ENCODE assay signal across 9 mouse cellular contexts in the genomic region with DNA sequence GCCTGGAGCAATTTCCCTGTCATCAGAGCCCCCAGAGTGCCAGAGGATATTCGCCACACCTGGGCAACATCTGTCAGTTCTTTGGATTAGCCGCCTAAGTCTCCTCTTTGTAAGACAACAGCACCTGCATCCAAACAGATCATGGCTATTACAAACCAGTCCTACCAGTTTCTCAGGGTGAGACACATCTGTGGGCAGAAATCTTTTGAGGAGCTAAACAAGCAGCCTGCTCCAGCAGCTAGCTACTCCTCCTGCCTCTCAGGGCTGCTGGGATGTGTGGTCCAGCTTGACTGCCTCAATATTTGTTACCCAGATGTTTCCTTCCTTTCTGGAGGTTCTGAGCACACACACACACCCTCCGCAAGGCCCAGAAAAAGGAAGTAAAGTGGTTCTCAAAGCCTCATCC.
A peak's percentile ranks its signal among the peaks of the same experiment; 100 is the strongest.
DNase-seq lines count a peak whose midpoint lies in the region; ATAC-seq and TF ChIP-seq lines count a peak whose summit lies in the region.
"Had no signal": no experiment of that assay in that cellular context is flagged by ENCODE, and none has a peak within 500 bp of the region (broad histone marks: within the 10 kb centered on the region; RNA-seq: fewer than 3 reads in every experiment).

No protein-coding gene starts in this region.

- DNase-seq in B cell, adult 2 months, result peak; percentile 21 to 23
- DNase-seq in embryonic facial prominence, embryonic 10.5 days (ENCODE audit: low spot score), result peak; percentile 31
- no peak for DNase-seq in cerebellum, adult 9-10 months
- DNase-seq in frontal cortex, postnatal 25 days (ENCODE audit: low spot score in 2 of 2), result no peak
- DNase-seq in left cerebral cortex, postnatal 4 days, result no peak

- no peak overlapping the region for H3K27ac ChIP-seq in intestine, embryonic 15.5 days
- no peak overlapping the region for H3K27ac ChIP-seq in intestine, postnatal 0 days (ENCODE audit: low read depth, low read length)
- no peak overlapping the region for H3K27ac ChIP-seq in embryonic facial prominence, embryonic 10.5 days (replicated peaks)

- peak; percentile 59; the same call in 1 of the 2 replicates for ATAC-seq in intestine, embryonic 15.5 days
- ATAC-seq in intestine, postnatal 0 days, result no peak

- WGBS in intestine, embryonic 15.5 days, result 59% methylated on average over 3 of the region's 3 CpGs
- 50% methylated on average over 3 of the region's 3 CpGs for WGBS in intestine, postnatal 0 days
- WGBS in embryonic facial prominence, embryonic 10.5 days, result 57% methylated on average over 3 of the region's 3 CpGs

- peaks cover 8% of the 10 kb centered on the region; the same call in 1 of the 2 replicates for H3K4me1 ChIP-seq in intestine, embryonic 15.5 days (replicated peaks)
- no peaks in the 10 kb centered on the region; the same call in none of the 2 replicates for H3K4me1 ChIP-seq in intestine, postnatal 0 days (replicated peaks; ENCODE audit: control insufficient read depth, insufficient read depth, low read length)
- peaks cover 21% of the 10 kb centered on the region for H3K4me1 ChIP-seq in embryonic facial prominence, embryonic 10.5 days
- H3K4me1 ChIP-seq in megakaryocyte, embryonic 14.5 days, result peaks cover 35% of the 10 kb centered on the region

- intact Hi-C loops in left cerebral cortex, postnatal 4 days (cut with DNase I), result no loop called here

- H3K9me3 ChIP-seq in intestine, embryonic 15.5 days, result no peaks in the 10 kb centered on the region
- H3K9me3 ChIP-seq in intestine, postnatal 0 days (ENCODE audit: control insufficient read depth), result no peaks in the 10 kb centered on the region
- no peaks in the 10 kb centered on the region for H3K9me3 ChIP-seq in embryonic facial prominence, embryonic 10.5 days
- H3K9me3 ChIP-seq in megakaryocyte, embryonic 14.5 days, result no peaks in the 10 kb centered on the region
- H3K9me3 ChIP-seq: G1E had no signal

- no peak overlapping the region for H3K9ac ChIP-seq in intestine, embryonic 15.5 days
- no peak overlapping the region for H3K9ac ChIP-seq in intestine, postnatal 0 days (ENCODE audit: low read depth, low read length)

- no peak overlapping the region for H3K4me3 ChIP-seq in intestine, embryonic 15.5 days (replicated peaks)
- H3K4me3 ChIP-seq in intestine, postnatal 0 days (ENCODE audit: low read depth, low read length), result no peak overlapping the region
- no peak overlapping the region for H3K4me3 ChIP-seq in embryonic facial prominence, embryonic 10.5 days
- H3K4me3 ChIP-seq in megakaryocyte, embryonic 14.5 days (replicated peaks), result peak overlapping the region; percentile 38

- no peak overlapping the region for H3K4me2 ChIP-seq in intestine, embryonic 15.5 days (replicated peaks)
- no peak overlapping the region for H3K4me2 ChIP-seq in intestine, postnatal 0 days (replicated peaks; ENCODE audit: low read depth)

- no peaks in the 10 kb centered on the region for H3K27me3 ChIP-seq in intestine, embryonic 15.5 days (replicated peaks)
- no peaks in the 10 kb centered on the region for H3K27me3 ChIP-seq in intestine, postnatal 0 days (replicated peaks; ENCODE audit: control insufficient read depth, insufficient read depth, low read length)
- H3K27me3 ChIP-seq in embryonic facial prominence, embryonic 10.5 days (replicated peaks; ENCODE audit: low read depth, poor library complexity, severe bottlenecking), result no peaks in the 10 kb centered on the region
- no peaks in the 10 kb centered on the region for H3K27me3 ChIP-seq in megakaryocyte, embryonic 14.5 days (replicated peaks)

- no peak for TF ChIP-seq CTCF in intestine, postnatal 0 days (IDR thresholded peaks at IDR 0.05; ENCODE audit: low read depth)

- H3K36me3 ChIP-seq in intestine, embryonic 15.5 days, result no peaks in the 10 kb centered on the region
- H3K36me3 ChIP-seq in intestine, postnatal 0 days (ENCODE audit: control insufficient read depth, insufficient read depth), result no peaks in the 10 kb centered on the region
- H3K36me3 ChIP-seq in embryonic facial prominence, embryonic 10.5 days (replicated peaks), result no peaks in the 10 kb centered on the region
- H3K36me3 ChIP-seq in megakaryocyte, embryonic 14.5 days (replicated peaks; ENCODE audit: low read length), result no peaks in the 10 kb centered on the region
- H3K36me3 ChIP-seq: G1E had no signal

Comparison
In these comparisons a context has a peak if more than half of its experiments do, and no peak if none do; other contexts are left out.
1. DNase-seq: peak in B cell, adult 2 months (2 of 2) and embryonic facial prominence, embryonic 10.5 days (single experiment); none in cerebellum, adult 9-10 months (single experiment), frontal cortex, postnatal 25 days (0 of 2) and left cerebral cortex, postnatal 4 days (single experiment).